Mouse (Mus musculus) splenic B cell, adult 2 months (primary cell): Measurements from ENCODE around the gene Pigt.
A peak's percentile ranks its signal among the peaks of the same experiment; 100 is the strongest.

Experiments
- DNase-seq: peaks from one replicate; pipeline ENCODE4 v3.0.0-alpha.2; 2011; ENCODE audit warnings: low read depth, low spot score
- H3K27me3 ChIP-seq: 2 replicates; pipeline ENCODE4 v1.6.1; 2012; ENCODE audit warnings: mild to moderate bottlenecking, low read length, moderate library complexity, mixed read lengths; ENCODE audit not compliant: control insufficient read depth, poor library complexity, insufficient read depth, severe bottlenecking
- H3K36me3 ChIP-seq: 2 replicates; pipeline ENCODE4 v1.6.1; 2012; ENCODE audit warnings: mild to moderate bottlenecking, low read length, moderate library complexity, mixed read lengths; ENCODE audit not compliant: control insufficient read depth, poor library complexity, insufficient read depth, severe bottlenecking

Gene Pigt

GRCm38 (mm10) chr2:164460745-164461551 lies 36.4 kb upstream of the Pigt start, which contains the start of gene Gm20458:
TSS of gene Gm20458 (plus strand) at chr2:164460967.
- DNase-seq, result peak; percentile 97
- H3K36me3 ChIP-seq, result peaks cover 5% of the 10 kb centered on the region; the same call in 1 of the 2 replicates
- H3K27me3 ChIP-seq, result no peaks in the 10 kb centered on the region

- Histone ChIP-seq H3K27me3 (no peaks in the 10 kb centered on the region), H3K36me3 (peaks cover 5% of the 10 kb centered on the region; the same call in 1 of the 2 replicates)
- DNase-seq, result no peak
Measured at GRCm38 (mm10) chr2:164465161-164465560, 32.2 kb upstream of the Pigt start.

- DNase-seq, result no peak
- peaks cover 5% of the 10 kb centered on the region; the same call in 1 of the 2 replicates for H3K36me3 ChIP-seq
Measured at GRCm38 (mm10) chr2:164466787-164467186, 30.5 kb upstream of the Pigt start.

GRCm38 (mm10) chr2:164470254-164470653 lies 27.1 kb upstream of the Pigt start:
- peak; percentile 79 for DNase-seq
- Histone ChIP-seq H3K27me3 (no peaks in the 10 kb centered on the region), H3K36me3 (peaks cover 3% of the 10 kb centered on the region)

More at GRCm38 (mm10) chr2:164466787-164467186, 30.5 kb upstream of the Pigt start:
- H3K27me3 ChIP-seq, result no peaks in the 10 kb centered on the region

- Histone ChIP-seq H3K27me3 (no peaks in the 10 kb centered on the region), H3K36me3 (peaks cover 3% of the 10 kb centered on the region)
- DNase-seq, result no peak
Measured at GRCm38 (mm10) chr2:164473624-164474023, 23.7 kb upstream of the Pigt start, which contains the start of gene Trp53tg5. TSS of gene Trp53tg5 (minus strand) at chr2:164473724.

- H3K36me3 ChIP-seq, result no peaks in the 10 kb centered on the region
- DNase-seq, result no peak
- no peaks in the 10 kb centered on the region for H3K27me3 ChIP-seq
Measured at GRCm38 (mm10) chr2:164485681-164486257, 11.6 kb upstream of the Pigt start, which contains the start of gene Dbndd2. TSS of gene Dbndd2 (plus strand) at chr2:164486106.

GRCm38 (mm10) chr2:164486258-164487114 lies 10.8 kb upstream of the Pigt start:
- no peaks in the 10 kb centered on the region for H3K27me3 ChIP-seq
- peak; percentile 75 for DNase-seq

GRCm38 (mm10) chr2:164487115-164487527 lies 10.2 kb upstream of the Pigt start:
- H3K36me3 ChIP-seq, result no peaks in the 10 kb centered on the region
- H3K27me3 ChIP-seq, result no peaks in the 10 kb centered on the region
- no peak for DNase-seq

More at GRCm38 (mm10) chr2:164486258-164487114, 10.8 kb upstream of the Pigt start:
- H3K36me3 ChIP-seq, result no peaks in the 10 kb centered on the region

GRCm38 (mm10) chr2:164487812-164488211 lies 9.5 kb upstream of the Pigt start:
- Histone ChIP-seq H3K27me3 (no peaks in the 10 kb centered on the region), H3K36me3 (no peaks in the 10 kb centered on the region)
- DNase-seq, result no peak

- no peak for DNase-seq
- Histone ChIP-seq H3K27me3 (no peaks in the 10 kb centered on the region), H3K36me3 (no peaks in the 10 kb centered on the region)
Measured at GRCm38 (mm10) chr2:164494126-164494525, 3.2 kb upstream of the Pigt start.

GRCm38 (mm10) chr2:164496331-164496730 lies 989 bp upstream of the Pigt start:
- H3K27me3 ChIP-seq, result no peaks in the 10 kb centered on the region
- DNase-seq, result no peak

GRCm38 (mm10) chr2:164497691-164498268 lies 460 bp downstream of the Pigt start:
- peaks cover 7% of the 10 kb centered on the region for H3K36me3 ChIP-seq
- DNase-seq, result peak; percentile 3
- H3K27me3 ChIP-seq, result no peaks in the 10 kb centered on the region

More at GRCm38 (mm10) chr2:164496331-164496730, 989 bp upstream of the Pigt start:
- H3K36me3 ChIP-seq, result peaks cover under 1% of the 10 kb centered on the region; the same call in 1 of the 2 replicates

GRCm38 (mm10) chr2:164499317-164499716 lies 2.0 kb downstream of the Pigt start:
- H3K27me3 ChIP-seq, result no peaks in the 10 kb centered on the region
- DNase-seq, result no peak
- H3K36me3 ChIP-seq, result peaks cover 11% of the 10 kb centered on the region

GRCm38 (mm10) chr2:164500511-164500910 lies 3.2 kb downstream of the Pigt start:
- Histone ChIP-seq H3K27me3 (no peaks in the 10 kb centered on the region), H3K36me3 (peaks cover 11% of the 10 kb centered on the region)
- no peak for DNase-seq
